Mouse (Mus musculus) brain, adult 2 months (tissue): Measurements from ENCODE around the gene Btbd35f29.
"Not testable (repeated sequence)": the region's sequence is repeated elsewhere in the genome, so short reads cannot be mapped to it uniquely, and the experiment has no call there.

ENCODE experiments used
- DNase-seq: peaks from one replicate; pipeline ENCODE4 v3.0.0; 2011; ENCODE audit warnings: low read depth, low spot score

Gene Btbd35f29

DNA sequence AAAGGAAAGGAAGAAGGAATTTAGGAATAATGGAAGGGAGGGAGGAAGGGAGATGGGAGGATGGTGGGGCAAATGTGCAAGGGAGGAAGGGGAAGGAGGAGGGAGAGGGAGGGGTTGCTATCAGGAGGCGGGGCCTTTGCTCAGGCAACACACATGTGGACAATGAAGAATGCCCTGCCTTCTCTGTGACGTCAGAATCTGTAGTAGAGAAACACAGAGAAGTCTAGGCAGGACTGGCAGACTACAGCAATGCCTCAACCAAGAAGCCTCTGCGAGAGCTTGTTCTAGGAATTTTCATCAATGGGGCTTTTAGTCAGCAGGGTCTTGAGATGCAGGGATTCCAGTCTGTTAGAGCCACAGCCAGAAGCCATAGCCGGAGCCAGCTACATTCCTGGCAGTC lies at the start of gene Btbd35f29:
Gene Btbd35f29 (plus strand): TSS at position 301 of the 400 bp plus-strand sequence.
- not testable (repeated sequence) for DNase-seq

DNA sequence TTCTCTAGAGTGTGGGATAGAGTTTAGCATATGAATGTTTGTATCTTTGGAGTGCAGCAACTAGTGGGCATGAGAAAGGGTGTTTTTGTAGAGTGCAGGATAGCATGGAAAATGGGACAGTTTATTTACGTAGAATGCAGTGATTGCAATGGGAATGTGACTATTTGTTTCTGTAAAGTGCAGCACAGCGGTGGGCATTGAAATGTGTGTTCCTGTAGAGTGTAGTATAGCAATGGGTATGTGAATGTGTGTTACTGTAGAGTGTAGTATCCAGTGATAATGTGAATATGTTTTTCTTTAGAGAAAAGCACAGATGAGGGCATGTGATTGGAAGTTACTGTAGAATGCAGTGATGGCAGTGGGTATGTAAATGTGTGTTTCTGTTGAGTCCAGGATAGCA lies 23.9 kb downstream of the Btbd35f29 start:
- DNase-seq, result not testable (repeated sequence)

GRCm38 (mm10) chrX:31145144-31145543 lies 27.7 kb downstream of the Btbd35f29 start:
- not testable (repeated sequence) for DNase-seq

DNA sequence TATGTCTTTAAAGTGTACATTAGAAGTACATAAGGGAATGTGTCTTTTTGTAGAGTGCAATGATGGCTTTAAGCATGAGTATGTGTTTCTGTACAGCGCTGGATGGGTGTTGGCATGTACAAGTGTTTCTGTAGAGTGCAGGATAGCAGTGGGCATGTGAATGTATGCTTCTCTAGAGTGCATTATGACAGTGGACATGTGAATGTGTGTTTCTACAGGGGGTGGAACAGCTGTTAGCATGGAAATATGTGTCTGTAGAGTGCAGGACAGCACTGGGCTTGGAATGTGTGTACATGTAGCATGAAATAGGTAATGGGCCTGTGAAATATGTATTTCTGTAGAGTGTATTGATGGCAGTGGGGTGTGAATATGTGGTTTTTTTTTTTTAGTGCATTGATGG lies 28.4 kb downstream of the Btbd35f29 start:
- not testable (repeated sequence) for DNase-seq

DNA sequence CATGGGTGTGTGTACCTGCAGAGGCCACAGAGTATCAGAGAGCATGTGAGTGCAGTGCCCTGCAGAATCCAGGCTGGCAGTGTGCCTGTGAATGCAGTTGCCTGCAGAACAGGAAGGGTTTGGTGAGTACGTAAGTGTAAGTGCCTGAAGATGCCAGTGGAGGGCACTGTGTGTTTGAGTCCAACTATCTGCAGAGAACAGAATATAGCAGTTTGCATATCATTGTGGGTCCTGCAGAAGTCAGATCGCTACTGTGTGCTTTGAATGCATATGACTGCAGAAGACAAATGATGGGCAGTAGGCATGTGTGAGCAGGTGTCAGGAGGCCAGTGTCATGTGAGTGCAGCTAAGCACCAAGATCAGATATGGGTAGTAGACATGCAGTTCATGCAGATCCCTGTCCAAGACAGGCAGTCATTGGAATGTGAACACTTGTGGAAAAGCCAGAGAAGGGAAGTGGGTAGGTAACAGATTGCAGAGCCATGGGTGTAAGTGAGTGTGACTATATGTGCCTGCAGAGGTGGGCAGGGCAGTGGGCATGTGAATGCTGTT lies 41.1 kb downstream of the Btbd35f29 start:
- not testable (repeated sequence) for DNase-seq

DNA sequence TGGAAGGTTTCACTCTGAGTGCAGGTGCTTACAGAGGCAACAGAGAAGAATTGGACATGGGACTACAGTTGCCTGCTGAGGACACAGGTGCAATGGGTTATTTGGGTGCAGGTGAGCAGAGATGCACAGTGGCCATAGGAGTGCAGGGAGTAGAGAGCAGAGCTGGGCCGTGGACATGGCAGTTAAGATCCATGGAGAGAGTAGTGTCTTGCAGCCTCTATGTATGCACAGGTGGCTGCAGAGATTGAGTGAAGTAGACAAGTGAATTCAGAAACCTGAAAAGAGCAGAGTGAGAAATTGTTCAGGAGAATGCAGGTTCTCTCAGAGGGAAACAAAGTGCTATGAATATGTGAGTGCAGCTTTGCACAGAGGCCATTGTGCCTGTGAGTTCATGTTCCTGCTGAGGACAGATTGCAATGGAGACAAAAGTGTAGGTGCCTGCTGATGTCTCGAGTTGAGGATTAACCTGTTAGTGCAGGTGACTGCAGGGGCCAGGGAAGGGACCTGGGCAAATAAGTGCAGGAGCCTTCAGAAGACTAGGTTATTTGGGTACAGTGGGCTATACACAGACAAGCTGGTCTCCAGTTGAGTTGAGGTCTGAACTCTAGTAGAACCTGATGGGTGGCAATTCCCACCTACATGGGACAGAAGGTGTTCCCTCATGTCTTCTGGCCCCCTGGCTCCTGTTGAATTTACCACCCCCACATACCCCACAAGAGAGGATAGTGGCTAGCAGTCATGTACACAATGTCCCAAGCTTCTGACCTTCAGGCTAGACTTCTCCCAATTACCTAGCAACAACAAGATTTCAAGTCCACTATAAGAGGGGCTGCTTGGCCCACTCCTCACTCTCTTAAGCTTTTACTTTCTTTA lies 42.2 kb downstream of the Btbd35f29 start:
- DNase-seq, result not testable (repeated sequence)

GRCm38 (mm10) chrX:31160554-31160953 lies 43.1 kb downstream of the Btbd35f29 start:
- DNase-seq, result not testable (repeated sequence)

DNA sequence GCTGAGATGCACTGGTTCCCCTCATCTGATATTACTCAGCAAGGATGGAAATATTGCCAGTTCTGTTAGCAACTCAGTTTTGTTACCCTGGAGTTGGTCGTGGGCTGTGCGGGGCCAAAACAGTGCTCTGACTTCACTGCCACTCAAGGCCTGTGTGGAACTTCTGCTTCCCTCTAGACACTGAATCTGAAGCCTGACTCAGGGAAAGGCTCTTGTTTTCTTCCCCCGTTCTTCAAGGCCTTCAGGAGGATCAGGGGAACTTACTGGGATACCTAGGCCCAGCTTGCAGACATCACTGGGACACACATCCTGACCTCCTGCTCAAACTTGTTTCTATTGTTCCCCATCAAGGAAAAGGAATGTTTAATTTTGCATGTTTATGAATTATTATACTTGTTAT lies 45.2 kb downstream of the Btbd35f29 start:
- not testable (repeated sequence) for DNase-seq

DNA sequence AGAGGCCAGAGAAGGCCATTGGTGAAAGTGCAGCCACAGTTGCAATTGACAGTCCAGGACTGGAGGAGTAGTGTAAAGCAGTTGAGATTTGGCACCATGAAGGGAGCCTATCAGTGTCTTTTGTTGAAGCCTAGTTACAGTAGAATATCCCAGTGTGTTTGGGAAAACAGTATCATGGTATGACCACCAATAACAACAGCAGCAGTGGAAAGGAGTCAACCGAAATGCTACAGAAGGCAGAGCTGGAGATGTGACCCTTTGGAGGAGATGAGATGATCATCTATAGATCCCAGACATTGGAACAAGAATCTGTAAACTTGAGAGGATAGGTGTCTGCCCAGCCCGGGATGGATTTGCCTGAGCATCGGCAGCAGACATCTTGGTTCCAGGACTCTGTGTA lies 47.7 kb downstream of the Btbd35f29 start:
- not testable (repeated sequence) for DNase-seq
